Mouse (Mus musculus): ENCODE data around the gene Srsf10.

Srsf10 gene

GRCm38 (mm10) chr4:135855536-135856222 lies at the start of gene Srsf10:
Gene Srsf10, plus strand, starts transcription at chr4:135855747.
- DNase-seq (ENCODE audit: low read depth, low spot score): peak; percentile 99

- no peak for DNase-seq (ENCODE audit: low read depth, low spot score)
These were observed 40.7 kb upstream of the Srsf10 start for GRCm38 (mm10) chr4:135814896-135815295.

- DNase-seq (ENCODE audit: low read depth, low spot score): peak; percentile 38
These were observed 38.5 kb upstream of the Srsf10 start for GRCm38 (mm10) chr4:135816905-135817622.

GRCm38 (mm10) chr4:135818366-135818765 lies 37.2 kb upstream of the Srsf10 start:
- DNase-seq (ENCODE audit: low read depth, low spot score): no peak

GRCm38 (mm10) chr4:135819826-135820526 lies 35.6 kb upstream of the Srsf10 start:
- peak; percentile 21 for DNase-seq (ENCODE audit: low read depth, low spot score)

DNA sequence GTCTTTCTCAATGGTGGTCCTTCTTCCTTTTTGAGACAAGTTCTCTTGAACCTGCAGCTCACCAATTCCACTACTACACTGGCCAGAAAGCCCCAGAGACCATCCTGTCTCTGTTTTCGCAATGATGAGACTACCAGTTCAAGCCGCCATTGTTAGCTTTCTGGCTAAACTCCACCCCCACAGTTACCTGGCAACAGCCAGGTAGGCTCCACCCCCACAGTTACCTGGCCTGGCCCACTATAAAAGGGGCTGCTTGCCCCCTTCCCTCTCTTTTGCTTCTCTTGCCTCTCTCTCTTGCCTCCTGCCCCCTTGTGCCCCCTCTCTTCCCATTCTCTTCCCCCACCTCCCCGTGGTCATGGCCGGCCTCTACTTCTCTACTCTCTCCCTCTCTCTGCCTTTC lies 33.8 kb upstream of the Srsf10 start:
- no peak for DNase-seq (ENCODE audit: low read depth, low spot score)

DNA sequence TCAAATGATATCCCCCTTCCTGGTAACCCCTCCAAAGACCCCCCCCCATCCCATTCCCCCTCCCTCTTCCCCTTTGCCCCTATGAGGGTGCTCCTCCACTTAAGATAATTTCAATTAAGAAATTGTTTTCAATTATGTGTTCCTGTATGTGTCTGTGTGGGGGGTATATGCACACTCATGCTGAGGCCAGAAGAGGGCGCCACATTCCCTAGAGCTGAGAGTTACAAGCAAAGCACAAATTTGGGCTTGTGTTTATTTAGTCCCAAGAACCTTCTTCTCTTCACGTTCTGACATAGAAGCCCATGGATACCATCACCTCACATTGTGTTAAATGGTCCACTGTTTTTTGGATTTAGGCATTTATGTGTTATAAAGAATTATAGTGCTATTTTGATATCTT lies 32.2 kb upstream of the Srsf10 start:
- no peak for DNase-seq (ENCODE audit: low read depth, low spot score)

GRCm38 (mm10) chr4:135824254-135824653 lies 31.3 kb upstream of the Srsf10 start:
- DNase-seq (ENCODE audit: low read depth, low spot score): no peak

- DNase-seq (ENCODE audit: low read depth, low spot score): peak; percentile 72
These were observed 27.1 kb upstream of the Srsf10 start for GRCm38 (mm10) chr4:135828491-135828890.

DNA sequence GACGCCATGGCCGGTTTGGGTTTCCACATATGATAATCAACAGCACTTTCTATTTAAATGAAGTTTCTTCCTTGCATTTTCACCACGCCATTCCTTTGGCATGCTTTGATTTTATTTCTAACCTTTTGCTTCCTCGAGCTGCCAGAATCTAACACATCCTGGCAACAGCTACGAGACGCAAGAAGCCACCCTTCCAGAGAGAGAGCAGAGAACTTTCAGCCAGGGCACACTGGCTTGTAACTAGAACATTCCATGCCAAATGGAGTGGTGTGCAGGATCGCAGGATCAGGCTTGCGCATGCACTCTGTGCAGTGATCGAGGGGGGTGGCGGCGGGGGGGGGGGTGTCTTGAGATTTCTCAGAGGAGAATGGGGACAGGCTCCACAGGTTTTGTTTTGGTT lies 23.5 kb upstream of the Srsf10 start:
- no peak for DNase-seq (ENCODE audit: low read depth, low spot score)

- no peak for DNase-seq (ENCODE audit: low read depth, low spot score)
These were observed 22.0 kb upstream of the Srsf10 start for GRCm38 (mm10) chr4:135833301-135834123.

DNA sequence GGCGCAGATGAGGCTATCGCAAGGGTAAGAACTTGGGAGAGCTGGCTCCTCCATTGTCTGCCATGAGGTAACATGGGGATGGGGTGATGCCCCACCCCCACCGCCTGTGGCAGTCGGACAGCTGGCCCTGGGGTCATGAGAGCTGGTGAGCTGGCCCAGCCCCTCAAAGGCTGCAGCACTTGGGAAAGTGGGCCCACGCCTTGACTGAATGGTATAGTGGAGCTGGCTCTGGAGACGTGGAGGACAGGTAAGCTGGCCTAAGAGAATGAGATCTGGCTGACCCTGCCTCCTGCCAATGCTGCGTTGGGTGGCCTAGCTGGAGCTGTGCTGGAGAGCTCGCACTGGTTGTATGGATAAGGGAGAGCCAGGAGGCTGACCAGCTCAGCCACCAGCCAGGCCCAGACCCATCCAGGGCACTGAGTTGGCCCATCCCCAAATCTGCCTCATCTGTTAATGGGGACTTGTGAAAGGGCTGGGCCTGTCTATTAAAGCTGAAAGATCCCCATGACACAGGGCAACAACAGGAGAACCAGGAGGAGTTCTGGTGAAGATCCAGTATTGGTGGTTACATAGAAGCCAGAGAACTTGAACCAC lies 21.3 kb upstream of the Srsf10 start:
- no peak for DNase-seq (ENCODE audit: low read depth, low spot score)

- DNase-seq (ENCODE audit: low read depth, low spot score): no peak
These were observed 16.6 kb upstream of the Srsf10 start for GRCm38 (mm10) chr4:135838925-135839292.

GRCm38 (mm10) chr4:135839293-135840011 lies 16.1 kb upstream of the Srsf10 start:
- DNase-seq (ENCODE audit: low read depth, low spot score): no peak

DNA sequence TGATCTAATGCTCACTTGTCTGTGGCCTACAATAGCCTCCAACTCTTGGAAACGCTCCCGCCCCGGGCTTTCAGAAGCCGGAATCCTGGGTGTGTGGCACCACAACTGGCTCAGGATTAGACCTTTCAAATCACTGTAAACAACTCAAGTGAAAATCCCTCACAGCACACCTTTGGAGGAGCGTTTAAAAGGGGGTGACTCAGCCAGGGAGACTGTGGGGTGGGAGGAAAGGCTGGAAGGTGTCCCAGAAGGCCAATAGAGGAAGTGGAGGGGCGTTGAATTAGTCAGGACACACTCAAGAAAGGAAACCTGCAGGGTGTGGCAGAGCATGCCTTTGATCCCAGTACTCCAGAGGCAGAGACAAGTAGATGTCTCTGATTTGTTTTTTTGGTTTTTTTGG lies 11.1 kb upstream of the Srsf10 start:
- DNase-seq (ENCODE audit: low read depth, low spot score): no peak

GRCm38 (mm10) chr4:135847581-135847980 lies 8.0 kb upstream of the Srsf10 start:
- DNase-seq (ENCODE audit: low read depth, low spot score): no peak

DNA sequence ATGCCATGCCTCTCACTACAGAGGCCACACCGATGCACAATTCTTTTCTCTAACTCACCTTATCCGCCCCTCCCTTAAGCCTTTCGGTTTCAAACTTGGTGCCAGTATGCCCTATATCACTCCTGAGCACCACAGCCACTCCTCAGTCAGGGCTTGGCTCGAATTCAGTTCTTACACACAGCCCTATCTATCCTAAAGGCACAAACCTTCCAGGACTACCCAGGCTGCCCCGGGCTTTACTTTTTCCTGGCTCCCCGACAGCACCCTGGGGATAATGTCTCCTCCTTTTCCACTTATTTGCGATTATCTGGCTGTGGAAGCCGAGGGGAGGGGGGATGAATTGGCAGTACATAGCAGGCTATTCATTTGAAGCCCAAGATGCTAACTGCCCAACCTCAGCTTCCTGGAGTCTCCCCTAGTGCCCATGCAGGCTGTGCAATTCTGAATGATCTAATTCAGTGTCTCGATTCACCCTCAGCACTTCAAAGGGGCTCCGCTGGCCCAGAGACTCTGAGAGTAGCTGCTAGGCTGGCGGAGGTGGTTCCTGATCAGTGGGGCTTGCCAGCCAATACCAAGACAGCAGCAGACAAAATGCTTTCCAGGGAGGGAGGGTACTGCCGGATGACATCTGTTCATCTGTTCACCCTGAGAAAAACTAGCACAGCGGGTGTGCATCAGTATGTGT lies 5.0 kb upstream of the Srsf10 start:
- DNase-seq (ENCODE audit: low read depth, low spot score): no peak

DNA sequence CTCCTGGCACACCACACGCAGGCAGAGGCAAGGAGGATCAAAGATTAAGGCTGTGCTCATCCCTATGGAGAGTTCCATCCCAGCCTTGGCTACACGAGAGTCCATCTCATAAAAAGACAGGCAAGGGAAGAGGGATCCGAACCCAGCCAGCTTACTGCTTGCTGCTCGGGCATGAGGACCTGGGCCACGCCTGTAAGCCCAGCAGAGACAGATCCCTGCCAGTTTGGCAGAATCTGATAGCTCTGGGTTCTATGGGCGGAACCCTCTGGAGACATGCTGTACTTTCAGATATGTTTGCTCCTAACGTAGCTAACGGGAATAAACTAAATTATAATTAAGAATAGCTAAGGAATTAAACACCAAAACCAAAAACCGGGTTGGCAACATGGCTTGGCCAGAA lies 3.6 kb upstream of the Srsf10 start:
- no peak for DNase-seq (ENCODE audit: low read depth, low spot score)

DNA sequence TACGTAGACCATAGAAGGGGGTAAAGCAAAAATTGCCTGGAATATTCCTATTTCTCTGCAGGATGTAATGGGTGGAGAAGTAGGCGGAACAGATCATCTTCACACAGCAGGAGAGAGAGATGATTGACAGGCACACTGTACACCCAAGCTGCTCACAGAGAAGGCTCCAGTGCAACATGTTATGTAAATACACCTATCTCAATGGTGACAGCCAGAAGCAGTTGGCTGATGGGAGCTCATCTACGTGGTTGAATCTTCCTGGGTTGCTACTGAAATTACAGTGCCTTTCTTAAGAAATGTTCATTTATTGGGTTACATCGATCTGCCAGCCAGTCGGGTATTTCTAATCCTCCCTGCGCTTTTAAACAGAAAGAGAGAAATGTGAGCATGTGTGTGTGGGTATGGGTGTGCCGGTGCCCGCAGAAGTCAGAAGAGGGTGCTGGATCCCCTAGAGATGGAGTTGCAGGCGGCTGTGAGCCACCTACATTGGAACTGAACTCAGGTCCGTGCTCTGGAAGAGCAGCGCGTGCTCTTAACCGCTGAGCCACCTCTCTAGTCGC lies 1.5 kb upstream of the Srsf10 start:
- no peak for DNase-seq (ENCODE audit: low read depth, low spot score)

- no peak for DNase-seq (ENCODE audit: low read depth, low spot score)
These were observed 917 bp upstream of the Srsf10 start for GRCm38 (mm10) chr4:135854630-135855029.

Measured in forelimb bud, embryonic 11.5 days (tissue).